Mouse (Mus musculus): ENCODE results near the gene Mmp27. TPM values are rescaled to one million over a fixed set of nuclear protein-coding genes. Genes with fewer than 3 reads are reported as not detected.

Mmp27 gene
- polyA plus RNA-seq (2012; rRNA removed) = not detected in 2 replicates

GRCm38 (mm10) chr9:7571162-7571561 lies at the start of gene Mmp27:
Gene Mmp27 (plus strand): TSS chr9:7571396.

GRCm38 (mm10) chr9:7558221-7559017 lies 12.8 kb upstream of the Mmp27 start, which contains the start of gene Mmp8:
Gene Mmp8 (plus strand): TSS chr9:7558456.

GRCm38 (mm10) chr9:7627931-7628330 lies 56.7 kb downstream of the Mmp27 start, which contains the start of gene Mmp20:
Gene Mmp20 (plus strand): TSS chr9:7628231.

Other genes starting within 250 kb of the Mmp27 start
- gene Mmp12, start 227.0 kb upstream of the Mmp27 start, polyA plus RNA-seq (2012; rRNA removed) = 0.36 and 0.48 TPM in 2 replicates
- not detected in 2 replicates for gene Mmp1b, start 183.3 kb upstream of the Mmp27 start, polyA plus RNA-seq (2012; rRNA removed)
- gene Mmp3, start 125.6 kb upstream of the Mmp27 start, polyA plus RNA-seq (2012; rRNA removed) = 0.05 and 0.16 TPM in 2 replicates
- 0.04 and 0.05 TPM in 2 replicates for gene Mmp10, start 69.0 kb upstream of the Mmp27 start, polyA plus RNA-seq (2012; rRNA removed)
- 0.05 and 0.13 TPM in 2 replicates for gene Mmp8, start 12.9 kb upstream of the Mmp27 start, polyA plus RNA-seq (2012; rRNA removed)
- not detected in 2 replicates for gene Mmp20, start 56.8 kb downstream of the Mmp27 start, polyA plus RNA-seq (2012; rRNA removed)
- gene Mmp7, start 120.7 kb downstream of the Mmp27 start, polyA plus RNA-seq (2012; rRNA removed) = not detected in 2 replicates
- 30.7 and 31.2 TPM in 2 replicates for gene Tmem123, start 192.6 kb downstream of the Mmp27 start, polyA plus RNA-seq (2012; rRNA removed)

Data from central nervous system, embryonic 14 days (tissue).